Mouse (Mus musculus): ENCODE results near the gene Psmb3. TPM values are rescaled to one million over a fixed set of nuclear protein-coding genes. Genes with fewer than 3 reads are reported as not detected.

Psmb3 gene
- polyA plus RNA-seq, 1 experiment from 2014 or later, result 246 TPM

DNA sequence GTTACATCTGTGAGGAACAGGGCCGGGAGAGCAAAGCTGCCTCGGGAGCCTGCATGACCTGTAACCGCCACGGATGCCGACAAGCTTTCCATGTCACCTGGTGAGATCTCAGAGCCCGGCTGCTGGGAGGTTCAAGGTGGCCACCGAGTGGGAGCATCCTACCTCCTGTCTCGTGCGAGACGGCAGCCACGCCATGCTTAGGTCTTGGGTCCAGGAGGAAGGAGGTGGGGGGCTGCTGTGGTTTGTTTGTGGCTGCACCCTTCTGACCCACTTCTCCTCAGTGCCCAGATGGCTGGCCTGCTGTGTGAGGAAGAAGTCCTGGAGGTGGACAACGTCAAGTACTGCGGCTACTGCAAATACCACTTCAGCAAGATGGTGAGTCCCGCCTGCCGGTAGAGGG is 36.4 kb upstream of the Psmb3 start:
- no peak for DNase-seq (ENCODE audit: low read depth, low spot score)
- TF ChIP-seq CTCF (IDR thresholded peaks at IDR 0.05), result no peak
- CTCF ChIA-PET, result interaction anchor here (0.7 to 1.4 kb wide), 3 partner anchors 9 to 16 kb away, joined by 3 to 4 read pairs (median 3); no protein-coding TSS in a partner anchor
- H3K27me3 ChIP-seq, result no peaks in the 10 kb centered on the region
- ATAC-seq, result no peak
- in situ Hi-C loops (cut with MboI; ENCODE audit: low pct_unique_long_range_greater_than_20kb), result loop anchor here (5.0 kb wide), 1 partner anchor 34 kb away; no protein-coding TSS in a partner anchor
- POLR2A ChIA-PET, result no interaction called here

DNA sequence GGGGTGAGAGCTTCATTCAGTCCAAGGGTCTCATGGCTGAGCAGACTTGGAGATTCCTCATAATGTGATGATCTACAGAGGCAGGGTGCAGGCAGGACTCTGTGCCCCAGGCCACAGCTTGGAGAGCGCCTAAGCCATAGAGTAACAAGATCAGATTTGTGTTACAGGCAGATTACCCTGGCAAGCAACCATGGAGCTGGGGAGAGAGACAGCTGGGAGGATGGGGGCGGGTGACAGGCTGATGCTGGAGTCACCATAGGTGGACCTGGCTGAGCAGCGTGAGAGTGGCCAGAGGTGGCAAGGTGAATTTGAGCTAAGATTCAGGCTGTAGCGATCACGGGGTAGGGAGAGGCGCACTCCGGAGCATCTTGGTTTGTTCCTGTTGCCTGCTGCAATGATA is 35.0 kb upstream of the Psmb3 start:
- no peaks in the 10 kb centered on the region for H3K27me3 ChIP-seq
- no peak for TF ChIP-seq CTCF (IDR thresholded peaks at IDR 0.05)
- no peak for ATAC-seq
- POLR2A ChIA-PET, result no interaction called here
- CTCF ChIA-PET, result interaction anchor here (1.0 kb wide), 2 partner anchors 11 to 24 kb away, joined by 3 to 4 read pairs; no protein-coding TSS in a partner anchor
- DNase-seq (ENCODE audit: low read depth, low spot score), result no peak
- in situ Hi-C loops (cut with MboI; ENCODE audit: low pct_unique_long_range_greater_than_20kb), result loop anchor here (5.0 kb wide), 1 partner anchor 36 kb away; no protein-coding TSS in a partner anchor

- no peak for DNase-seq (ENCODE audit: low read depth, low spot score)
- ChIA-PET POLR2A (interaction anchor here (1.8 kb wide), 1 partner anchor 9 kb away, joined by 4 read pairs; no protein-coding TSS in a partner anchor), CTCF (interaction anchor here (1.0 kb wide), 1 partner anchor 23 kb away, joined by 4 read pairs; no protein-coding TSS in a partner anchor)
- no peaks in the 10 kb centered on the region for H3K27me3 ChIP-seq
- in situ Hi-C loops (cut with MboI; ENCODE audit: low pct_unique_long_range_greater_than_20kb), result loop anchor here (5.0 kb wide), 1 partner anchor 37 kb away; no protein-coding TSS in a partner anchor
- no peak for ATAC-seq
- no peak for TF ChIP-seq CTCF (IDR thresholded peaks at IDR 0.05)
These were observed 33.9 kb upstream of the Psmb3 start for GRCm38 (mm10) chr11:97669268-97669667.

- in situ Hi-C loops (cut with MboI; ENCODE audit: low pct_unique_long_range_greater_than_20kb), result loop anchor here (5.0 kb wide), 1 partner anchor 38 kb away; no protein-coding TSS in a partner anchor
- DNase-seq (ENCODE audit: low read depth, low spot score), result no peak
- ATAC-seq, result no peak
- no peak for TF ChIP-seq CTCF (IDR thresholded peaks at IDR 0.05)
- CTCF ChIA-PET, result no interaction called here
- POLR2A ChIA-PET, result interaction anchor here (1.8 kb wide), 1 partner anchor 9 kb away, joined by 4 read pairs; no protein-coding TSS in a partner anchor
- H3K27me3 ChIP-seq, result no peaks in the 10 kb centered on the region
These were observed 33.4 kb upstream of the Psmb3 start for GRCm38 (mm10) chr11:97669829-97670228.

GRCm38 (mm10) chr11:97670234-97671176 is 32.7 kb upstream of the Psmb3 start:
- ATAC-seq, result no peak
- ChIA-PET CTCF (no interaction called here), POLR2A (interaction anchor here (1.8 kb wide), 1 partner anchor 10 kb away, joined by 4 read pairs; no protein-coding TSS in a partner anchor)
- H3K27me3 ChIP-seq, result no peaks in the 10 kb centered on the region
- TF ChIP-seq CTCF (IDR thresholded peaks at IDR 0.05), result no peak
- no peak for DNase-seq (ENCODE audit: low read depth, low spot score)
- in situ Hi-C loops (cut with MboI; ENCODE audit: low pct_unique_long_range_greater_than_20kb), result no loop called here

- ChIA-PET POLR2A (no interaction called here), CTCF (no interaction called here)
- no peaks in the 10 kb centered on the region for H3K27me3 ChIP-seq
- no peak for TF ChIP-seq CTCF (IDR thresholded peaks at IDR 0.05)
- no peak for ATAC-seq
- no peak for DNase-seq (ENCODE audit: low read depth, low spot score)
- in situ Hi-C loops (cut with MboI; ENCODE audit: low pct_unique_long_range_greater_than_20kb), result no loop called here
These were observed 32.0 kb upstream of the Psmb3 start for GRCm38 (mm10) chr11:97671177-97671527.

GRCm38 (mm10) chr11:97673148-97673547 is 30.1 kb upstream of the Psmb3 start:
- H3K27me3 ChIP-seq, result no peaks in the 10 kb centered on the region

DNA sequence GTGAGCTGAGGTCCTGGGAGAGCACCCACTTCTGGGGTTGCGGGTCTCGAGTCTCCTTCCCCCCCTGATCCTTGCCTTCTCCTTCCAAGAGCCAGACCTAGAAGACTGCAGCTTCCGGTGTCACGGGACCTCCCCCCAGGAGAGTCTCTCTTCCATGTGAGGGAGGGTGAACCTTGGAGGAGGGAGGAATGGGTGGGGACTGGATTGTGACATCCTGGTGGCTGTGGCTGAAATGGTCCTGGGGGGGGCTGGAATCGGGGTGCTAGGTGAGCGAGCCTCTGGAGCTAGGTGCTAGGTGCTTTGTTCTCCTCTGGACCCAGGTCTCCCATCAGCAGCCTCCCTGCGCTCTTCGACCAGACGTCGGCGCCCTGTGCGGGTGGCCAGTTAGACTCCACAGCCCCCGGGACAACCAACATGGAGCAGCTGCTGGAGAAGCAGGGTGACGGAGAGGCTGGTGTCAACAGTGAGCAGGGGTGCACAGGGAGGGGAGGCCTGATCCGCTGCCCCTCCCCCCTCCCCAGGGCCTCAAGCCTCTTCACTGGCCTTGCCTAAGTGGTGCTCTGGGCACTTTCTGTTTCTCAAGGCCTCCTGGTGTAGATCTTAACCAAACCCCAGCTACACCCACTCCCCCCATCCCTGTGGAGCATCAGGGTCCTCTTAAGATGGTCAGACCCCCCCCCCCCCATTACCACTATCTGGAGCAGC is 27.0 kb upstream of the Psmb3 start:
- no peak for TF ChIP-seq CTCF (IDR thresholded peaks at IDR 0.05)
- no peaks in the 10 kb centered on the region for H3K27me3 ChIP-seq
- ChIA-PET POLR2A (interaction anchor here (0.6 kb wide), 4 partner anchors 11 to 773 kb away, joined by 3 to 6 read pairs (median 3); no protein-coding TSS in a partner anchor), CTCF (interaction anchor here (1.0 kb wide), 1 partner anchor 10 kb away, joined by 3 read pairs; no protein-coding TSS in a partner anchor)
- in situ Hi-C loops (cut with MboI; ENCODE audit: low pct_unique_long_range_greater_than_20kb), result no loop called here
- ATAC-seq, result no peak
- no peak for DNase-seq (ENCODE audit: low read depth, low spot score)

More at GRCm38 (mm10) chr11:97673148-97673547, 30.1 kb upstream of the Psmb3 start:
- no peak for DNase-seq (ENCODE audit: low read depth, low spot score)
- no peak for ATAC-seq
- in situ Hi-C loops (cut with MboI; ENCODE audit: low pct_unique_long_range_greater_than_20kb), result no loop called here
- CTCF ChIA-PET, result no interaction called here
- no peak for TF ChIP-seq CTCF (IDR thresholded peaks at IDR 0.05)
- POLR2A ChIA-PET, result no interaction called here

GRCm38 (mm10) chr11:97677381-97677780 is 25.8 kb upstream of the Psmb3 start:
- ChIA-PET CTCF (no interaction called here), POLR2A (interaction anchor here (0.6 kb wide), 1 partner anchor 9 kb away, joined by 3 read pairs; no protein-coding TSS in a partner anchor)
- no peak for ATAC-seq
- no peak for DNase-seq (ENCODE audit: low read depth, low spot score)
- no peaks in the 10 kb centered on the region for H3K27me3 ChIP-seq
- no peak for TF ChIP-seq CTCF (IDR thresholded peaks at IDR 0.05)
- in situ Hi-C loops (cut with MboI; ENCODE audit: low pct_unique_long_range_greater_than_20kb), result no loop called here

- ChIA-PET POLR2A (interaction anchor here (0.6 kb wide), 1 partner anchor 9 kb away, joined by 3 read pairs; no protein-coding TSS in a partner anchor), CTCF (interaction anchor here (1.1 kb wide), 1 partner anchor 33 kb away, joined by 4 read pairs; no protein-coding TSS in a partner anchor)
- no peak for ATAC-seq
- no peaks in the 10 kb centered on the region for H3K27me3 ChIP-seq
- no peak for TF ChIP-seq CTCF (IDR thresholded peaks at IDR 0.05)
- in situ Hi-C loops (cut with MboI; ENCODE audit: low pct_unique_long_range_greater_than_20kb), result no loop called here
- no peak for DNase-seq (ENCODE audit: low read depth, low spot score)
These were observed 25.4 kb upstream of the Psmb3 start for GRCm38 (mm10) chr11:97677842-97678241.

All from Patski (cell line).